In the genomic region with DNA sequence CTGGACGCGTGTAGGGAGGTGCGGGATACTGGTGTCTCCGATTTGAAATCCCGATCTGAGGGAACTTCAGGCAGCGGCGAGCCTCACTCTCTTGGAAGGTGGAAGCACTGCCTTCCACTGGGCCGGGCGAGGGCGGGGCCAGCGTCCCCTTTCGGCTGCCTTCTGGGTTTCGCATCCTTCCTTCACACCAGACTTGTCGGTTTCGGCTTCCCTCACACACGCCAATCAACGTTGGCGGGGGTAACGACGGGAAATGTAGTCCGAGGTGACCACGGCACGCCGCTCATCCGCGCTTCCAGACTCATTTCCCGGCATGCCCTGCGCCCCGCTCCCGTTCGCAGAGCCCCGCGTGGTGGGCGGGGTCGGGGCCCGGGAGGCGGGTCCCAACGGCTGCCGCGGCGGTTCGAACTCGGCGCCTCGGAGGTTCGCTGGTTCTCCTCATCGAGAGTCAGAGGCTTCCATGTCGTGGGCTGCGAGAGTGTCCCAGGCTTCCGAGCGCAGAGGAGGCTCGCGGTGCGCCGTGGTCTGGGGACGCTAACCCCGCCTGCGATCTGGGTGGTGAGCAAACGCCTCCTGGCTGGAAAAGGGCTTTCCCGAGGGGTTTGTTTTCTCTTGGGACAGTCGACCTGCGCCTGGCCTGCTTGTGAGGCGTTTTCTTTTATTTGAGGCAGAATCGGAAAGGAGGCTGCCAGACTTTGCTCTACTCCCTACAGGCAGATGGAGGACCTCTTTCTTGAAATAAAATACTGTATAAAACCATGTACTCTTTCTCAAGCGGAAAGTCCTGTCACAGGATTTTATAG, we compare ENCODE assay signal across 8 mouse cellular contexts. TPM values are rescaled to one million over a fixed set of nuclear protein-coding genes. Genes with fewer than 3 reads are reported as not detected.
A peak's percentile ranks its signal among the peaks of the same experiment; 100 is the strongest.
DNase-seq lines count a peak whose midpoint lies in the region; ATAC-seq and TF ChIP-seq lines count a peak whose summit lies in the region.

Gene Tmed5, minus strand, starts transcription at position 180 of the 803 bp plus-strand sequence.
Gene Ccdc18, plus strand, starts transcription at position 435 of the 803 bp plus-strand sequence.

- H3K4me2 ChIP-seq in lung, postnatal 0 days (replicated peaks; ENCODE audit: low read depth, low read length): peak within 1 kb of the TSS; percentile 92

- peak within 1 kb of the TSS; percentile 91 for H3K27ac ChIP-seq in hindbrain, embryonic 10.5 days
- H3K27ac ChIP-seq in lung, postnatal 0 days (ENCODE audit: low read length): peak within 1 kb of the TSS; percentile 96

- H3K9me3 ChIP-seq in hindbrain, embryonic 10.5 days: no peaks in the 10 kb centered on the region
- H3K9me3 ChIP-seq in lung, postnatal 0 days (ENCODE audit: low read length): no peaks in the 10 kb centered on the region

- TF ChIP-seq CTCF in lung, postnatal 0 days (IDR thresholded peaks at IDR 0.05): peak; percentile 63

- no peak for TF ChIP-seq EP300 in lung, postnatal 0 days (IDR thresholded peaks at IDR 0.05)

- DNase-seq in MN1 (ENCODE audit: low spot score): peak; percentile 98
- peak; percentile 97 for DNase-seq in cerebellum, adult 9-10 months
- peak; percentile 98 for DNase-seq in hindbrain, embryonic 10.5 days (ENCODE audit: low spot score)
- DNase-seq in layer of hippocampus, adult 9-11 months: peak; percentile 97
- peak; percentile 100 for DNase-seq in lung, postnatal 0 days (ENCODE audit: low spot score)
- peak; percentile 92 for DNase-seq in ovary, postnatal 14 days (ENCODE audit: low spot score)
- DNase-seq in thymus, postnatal 14 days: peak; percentile 98

- H3K9ac ChIP-seq in lung, postnatal 0 days (replicated peaks; ENCODE audit: low read depth): peak within 1 kb of the TSS; percentile 92

- peak within 1 kb of the TSS; percentile 89 for H3K4me3 ChIP-seq in hindbrain, embryonic 10.5 days
- H3K4me3 ChIP-seq in lung, postnatal 0 days (ENCODE audit: low read depth, low read length): peak within 1 kb of the TSS; percentile 90

- no peaks in the 10 kb centered on the region for H3K27me3 ChIP-seq in hindbrain, embryonic 10.5 days (ENCODE audit: insufficient read depth, poor library complexity, severe bottlenecking)
- no peaks in the 10 kb centered on the region for H3K27me3 ChIP-seq in lung, postnatal 0 days (replicated peaks; ENCODE audit: insufficient read depth, low read length)

- peak; percentile 100 for ATAC-seq in frontal cortex, adult (ENCODE audit: low TSS enrichment)
- ATAC-seq in lung, postnatal 0 days: peak; percentile 99

- peaks cover 19% of the 10 kb centered on the region for H3K36me3 ChIP-seq in hindbrain, embryonic 10.5 days
- 0 out of 2 replicates have a peak, but pooled peaks cover 3% of the 10 kb centered on the region for H3K36me3 ChIP-seq in lung, postnatal 0 days (ENCODE audit: insufficient read depth, low read length)

- H3K4me1 ChIP-seq in hindbrain, embryonic 10.5 days (replicated peaks): peaks cover 18% of the 10 kb centered on the region
- 0 out of 2 replicates have a peak, but pooled peaks cover 5% of the 10 kb centered on the region for H3K4me1 ChIP-seq in lung, postnatal 0 days (ENCODE audit: insufficient read depth, low read depth, low read length)

- WGBS in hindbrain, embryonic 10.5 days: under 1% methylated on average over 65 of the region's 65 CpGs
- 1% methylated on average over 61 of the region's 65 CpGs for WGBS in lung, postnatal 0 days

RNA-seq across cellular contexts. Expression of gene Tmed5, which starts in this region (rescaled TPM):
- 27.4 and 30.1 TPM in 2 replicates for polyA plus RNA-seq in hindbrain, embryonic 10.5 days (2016; fragmentation: Nextera tagmentation; extraction: Ambion mirVana)
- polyA plus RNA-seq in lung, postnatal 0 days (2015; fragmentation: Nextera tagmentation; extraction: Ambion mirVana): 33.9 and 36.4 TPM in 2 replicates

RNA-seq across cellular contexts. Expression of gene Ccdc18, which starts in this region (rescaled TPM):
- polyA plus RNA-seq in hindbrain, embryonic 10.5 days (2016; fragmentation: Nextera tagmentation; extraction: Ambion mirVana): 7.3 and 10.8 TPM in 2 replicates
- polyA plus RNA-seq in lung, postnatal 0 days (2015; fragmentation: Nextera tagmentation; extraction: Ambion mirVana): 2.6 and 3.3 TPM in 2 replicates

Comparison
In these comparisons a context has a peak if more than half of its experiments do, and no peak if none do; other contexts are left out.
1. Peak in every context shown above with its lines: DNase-seq, ATAC-seq, H3K4me3 ChIP-seq and H3K27ac ChIP-seq.